Mouse (Mus musculus) midbrain, embryonic 16.5 days (tissue): Measurements from ENCODE around the gene St6galnac4. TPM values are rescaled to one million over a fixed set of nuclear protein-coding genes. Genes with fewer than 3 reads are reported as not detected.

Source experiments
- ATAC-seq: fragments of 200-750 bp; cut with Nextera tagmentation; 2 replicates; pipeline ENCODE4 v1.8.0; 2017; ENCODE audit warnings: moderate TSS enrichment
- H3K27ac ChIP-seq: fragments of 300-500 bp; sonication (generic); 2 replicates; pipeline ENCODE4 v1.5.1; 2014; ENCODE audit warnings: mild to moderate bottlenecking, low read length, mixed read lengths
- H3K27me3 ChIP-seq: fragments of 300-500 bp; sonication (generic); 2 replicates; pipeline ENCODE4 v1.6.1; 2014; ENCODE audit warnings: low read depth, low read length, mixed read lengths; ENCODE audit not compliant: control insufficient read depth, insufficient read depth
- H3K36me3 ChIP-seq: fragments of 300-500 bp; sonication (generic); 2 replicates; pipeline ENCODE4 v1.6.1; 2014; ENCODE audit warnings: mild to moderate bottlenecking, low read length, moderate library complexity, mixed read lengths; ENCODE audit not compliant: control insufficient read depth, insufficient read depth
- H3K4me1 ChIP-seq: fragments of 300-500 bp; sonication (generic); 2 replicates; pipeline ENCODE4 v1.6.1; 2014; ENCODE audit warnings: mild to moderate bottlenecking, low read length, mixed read lengths; ENCODE audit not compliant: control insufficient read depth, insufficient read depth
- H3K4me2 ChIP-seq: fragments of 300-500 bp; sonication (generic); 2 replicates; pipeline ENCODE4 v1.6.1; 2014; ENCODE audit warnings: mild to moderate bottlenecking, low read length, mixed read lengths
- H3K4me3 ChIP-seq: fragments of 300-500 bp; sonication (generic); 2 replicates; pipeline ENCODE4 v1.5.1; 2014; ENCODE audit warnings: low read depth, mild to moderate bottlenecking, low read length, moderate library complexity, mixed read lengths
- H3K9ac ChIP-seq: fragments of 300-500 bp; sonication (generic); 2 replicates; pipeline ENCODE4 v1.6.1; 2014; ENCODE audit warnings: low read depth, low read length, mixed read lengths
- H3K9me3 ChIP-seq: fragments of 300-500 bp; sonication (generic); replicated peaks from 2 replicates; pipeline ENCODE4 v1.6.1; 2014; ENCODE audit warnings: mild to moderate bottlenecking, low read length, mixed read lengths; ENCODE audit not compliant: control insufficient read depth, poor library complexity, severe bottlenecking
- WGBS: fragments of 180-500 bp; shearing (Covaris S2); extraction: QIAGEN DNeasy Blood & Tissue Kit; methylation state at CpG from one replicate; pipeline ENCODE4 v1.1.7; 2014; 5-methylcytosine and 5-hydroxymethylcytosine counted together
- polyA plus RNA-seq: library from polyadenylated mRNA; unstranded; fragments of >200 nt; fragmentation: Nextera tagmentation; extraction: Ambion mirVana; gene quantifications from 2 replicates; pipeline ENCODE4 v1.2.1, GENCODE M21; 2015

St6galnac4 gene
- polyA plus RNA-seq, 1 experiment from 2014 or later, result 39.0 TPM

DNA sequence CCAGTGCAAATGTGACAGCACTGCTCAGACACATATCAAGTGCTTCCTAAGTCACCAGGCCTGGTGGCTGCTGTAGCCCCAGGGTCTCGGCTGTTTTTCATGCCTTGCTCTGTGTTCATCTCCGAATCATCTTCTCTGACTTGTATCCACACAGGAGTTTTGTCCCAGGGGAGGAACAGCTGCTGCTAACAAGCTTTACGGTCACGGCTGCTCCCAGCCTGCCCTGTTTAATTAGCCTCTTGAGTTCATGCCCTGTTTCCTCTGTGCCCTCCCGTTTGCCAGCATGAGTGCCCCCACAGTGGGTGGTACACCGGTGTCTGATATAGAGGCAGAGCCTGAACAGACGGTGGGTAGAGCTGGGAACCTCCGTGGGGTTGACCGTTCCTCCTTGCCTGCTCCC lies 31.2 kb downstream of the St6galnac4 start:
- Histone ChIP-seq H3K4me2 (no peak overlapping the region), H3K9me3 (0 out of 2 replicates have a peak, but pooled peaks cover 3% of the 10 kb centered on the region), H3K4me3 (no peak overlapping the region), H3K27ac (no peak overlapping the region), H3K36me3 (peaks cover 2% of the 10 kb centered on the region; the same call in 1 of the 2 replicates), H3K4me1 (peaks cover 6% of the 10 kb centered on the region; the same call in 1 of the 2 replicates), H3K27me3 (no peaks in the 10 kb centered on the region), H3K9ac (no peak overlapping the region)
- 0 out of 2 replicates have a peak, but pooled peaks have one; percentile 37 for ATAC-seq
- WGBS, result 48% methylated on average over 9 of the region's 9 CpGs

DNA sequence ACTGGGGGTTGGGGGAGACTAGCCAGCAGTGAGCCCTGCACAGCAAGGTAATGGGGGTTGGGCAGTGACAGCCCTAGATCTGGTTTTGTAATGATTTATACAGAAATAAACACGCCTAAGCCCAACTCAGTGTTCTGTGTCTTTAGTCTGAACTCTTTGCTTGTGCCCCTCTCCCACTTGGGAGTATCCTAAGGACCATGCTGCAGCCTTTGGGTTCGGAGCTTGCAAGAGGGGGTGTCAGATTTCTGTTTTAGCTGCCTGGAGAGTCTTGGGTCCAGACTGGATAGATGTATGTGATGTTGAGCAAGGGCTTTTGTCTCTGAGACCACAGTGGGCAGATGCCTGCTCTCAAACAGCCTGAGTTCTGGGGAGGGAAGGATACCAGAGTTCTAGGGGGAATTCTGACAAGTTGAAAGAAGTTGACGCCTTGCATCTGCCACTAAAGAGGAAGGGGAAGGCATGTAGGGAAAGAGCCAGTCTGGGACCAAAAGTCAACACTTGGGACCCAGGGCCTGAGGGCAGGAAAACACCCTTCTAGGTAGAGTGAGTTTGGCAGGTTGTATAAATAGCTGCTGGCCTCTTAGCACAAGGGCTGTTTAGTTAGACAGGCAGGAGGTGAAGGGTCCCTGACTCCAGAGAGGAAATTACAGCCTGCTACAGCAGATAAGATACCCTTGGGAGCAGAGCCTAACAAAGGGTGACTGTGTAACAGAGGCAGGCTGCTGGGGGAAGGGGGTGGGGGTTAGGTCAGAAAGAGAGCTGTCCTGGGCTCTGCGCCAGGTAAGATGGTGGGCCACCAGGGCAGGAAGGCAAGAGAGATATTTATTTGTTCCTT lies 34.0 kb downstream of the St6galnac4 start:
- H3K4me1 ChIP-seq, result peaks cover 15% of the 10 kb centered on the region
- WGBS, result 43% methylated on average over 4 of the region's 4 CpGs
- peaks cover 2% of the 10 kb centered on the region; the same call in 1 of the 2 replicates for H3K36me3 ChIP-seq
- ATAC-seq, result no peak
- H3K9me3 ChIP-seq, result 0 out of 2 replicates have a peak, but pooled peaks cover 3% of the 10 kb centered on the region
- no peaks in the 10 kb centered on the region for H3K27me3 ChIP-seq
- no peak overlapping the region for H3K9ac ChIP-seq
- H3K27ac ChIP-seq, result no peak overlapping the region; the same call in 1 of the 2 replicates
- H3K4me2 ChIP-seq, result no peak overlapping the region
- no peak overlapping the region for H3K4me3 ChIP-seq

DNA sequence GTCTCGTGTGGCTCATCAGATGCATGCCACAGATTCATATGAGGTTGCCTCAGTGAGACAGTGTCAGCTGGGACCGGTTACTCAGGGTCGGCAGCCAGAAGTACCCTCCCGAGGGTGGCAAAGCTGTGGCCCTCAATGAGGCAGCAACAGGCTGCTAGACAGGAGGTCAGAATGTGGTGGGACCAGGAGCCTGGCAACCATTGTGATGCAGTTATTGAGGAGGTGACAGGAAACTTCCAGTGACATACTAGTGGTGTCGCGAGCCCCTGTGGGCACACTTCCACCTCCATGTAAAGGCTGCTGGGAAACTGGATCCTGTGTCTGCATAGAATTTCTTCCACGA lies 34.6 kb downstream of the St6galnac4 start, which contains the start of gene Ak1:
Gene Ak1, plus strand, starts transcription at position 242 of the 343 bp plus-strand sequence.
- ATAC-seq, result no peak
- Histone ChIP-seq H3K27me3 (no peaks in the 10 kb centered on the region), H3K4me1 (peaks cover 21% of the 10 kb centered on the region), H3K36me3 (peaks cover 2% of the 10 kb centered on the region; the same call in 1 of the 2 replicates), H3K27ac (no peak within 1 kb of the TSS; the same call in 1 of the 2 replicates), H3K9ac (no peak within 1 kb of the TSS), H3K9me3 (0 out of 2 replicates have a peak, but pooled peaks cover 3% of the 10 kb centered on the region), H3K4me3 (no peak within 1 kb of the TSS), H3K4me2 (no peak within 1 kb of the TSS)
- WGBS, result 40% methylated on average over 7 of the region's 7 CpGs

DNA sequence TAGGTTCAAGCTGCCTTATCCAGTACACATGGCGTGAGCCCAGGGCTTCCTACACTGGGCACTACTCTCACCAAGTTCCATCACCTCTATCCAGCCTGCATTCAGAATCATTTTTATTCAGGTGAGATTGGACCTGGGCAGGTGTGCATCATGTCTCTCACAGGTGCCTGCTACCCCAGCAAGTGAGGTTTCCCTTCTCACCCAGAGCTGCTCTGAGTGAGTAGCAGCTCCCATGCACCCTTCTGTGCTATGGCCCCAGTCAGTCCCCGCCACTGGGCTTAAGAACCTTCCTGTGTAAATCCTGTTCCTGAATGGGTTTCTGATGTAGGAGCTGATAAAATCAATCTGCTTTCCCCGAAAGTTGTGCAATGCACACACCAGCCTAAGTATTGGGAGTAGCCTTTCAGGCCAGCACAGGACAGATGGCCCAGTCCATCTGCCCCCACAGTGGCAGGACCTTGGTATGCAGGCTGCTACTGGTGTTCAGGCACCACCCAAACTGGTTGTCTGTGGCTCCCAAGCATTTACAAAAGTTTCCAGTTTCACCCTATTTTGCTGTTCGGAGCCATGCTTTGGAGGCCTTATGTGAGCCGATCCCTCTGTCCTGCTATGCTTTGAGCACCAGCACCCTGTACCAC lies 37.3 kb downstream of the St6galnac4 start:
- Histone ChIP-seq H3K4me1 (peaks cover 48% of the 10 kb centered on the region), H3K9ac (no peak overlapping the region), H3K4me2 (no peak overlapping the region), H3K36me3 (no peaks in the 10 kb centered on the region), H3K27ac (no peak overlapping the region), H3K9me3 (no peaks in the 10 kb centered on the region), H3K27me3 (no peaks in the 10 kb centered on the region), H3K4me3 (no peak overlapping the region)
- no peak for ATAC-seq
- 78% methylated on average over 5 of the region's 5 CpGs for WGBS

DNA sequence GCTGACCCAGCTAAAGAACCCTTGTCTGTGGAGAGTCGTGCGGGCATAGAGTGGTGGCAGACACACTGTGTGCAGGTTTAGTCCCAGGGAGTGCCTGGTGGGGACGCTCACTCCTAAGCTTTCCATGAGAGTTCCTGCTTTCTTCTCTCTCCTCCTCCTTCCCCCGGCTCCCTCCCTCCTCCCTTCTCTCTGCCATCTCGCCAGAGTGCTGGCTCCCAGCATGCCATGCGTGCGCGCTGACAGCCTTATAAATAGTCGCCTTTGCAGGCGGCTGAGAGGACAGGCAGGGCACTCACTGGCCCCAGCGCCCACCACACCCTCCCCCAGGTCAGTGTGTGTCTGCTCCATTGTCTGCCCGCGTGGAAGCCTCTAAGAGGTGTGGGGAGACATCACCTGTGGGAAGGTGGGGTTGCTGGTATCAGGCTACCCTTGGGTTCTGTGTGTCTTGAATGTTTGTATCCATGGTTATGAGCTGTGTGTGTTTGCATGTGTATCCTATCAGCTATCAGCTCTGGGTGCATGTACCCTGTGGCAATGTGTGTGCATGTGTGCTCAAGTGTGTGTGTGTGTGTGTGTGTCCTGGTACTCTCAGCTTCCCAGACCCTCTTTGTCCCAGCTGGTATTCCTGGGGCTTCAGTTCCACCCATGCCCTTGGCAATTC lies 38.4 kb downstream of the St6galnac4 start:
- Histone ChIP-seq H3K4me2 (peak overlapping the region; percentile 74), H3K27me3 (no peaks in the 10 kb centered on the region), H3K36me3 (no peaks in the 10 kb centered on the region), H3K4me1 (peaks cover 53% of the 10 kb centered on the region), H3K9ac (peak overlapping the region; percentile 74), H3K9me3 (no peaks in the 10 kb centered on the region), H3K4me3 (peak overlapping the region; percentile 45), H3K27ac (peak overlapping the region; percentile 91)
- WGBS, result 4% methylated on average over 13 of the region's 13 CpGs
- ATAC-seq, result peak; percentile 60

DNA sequence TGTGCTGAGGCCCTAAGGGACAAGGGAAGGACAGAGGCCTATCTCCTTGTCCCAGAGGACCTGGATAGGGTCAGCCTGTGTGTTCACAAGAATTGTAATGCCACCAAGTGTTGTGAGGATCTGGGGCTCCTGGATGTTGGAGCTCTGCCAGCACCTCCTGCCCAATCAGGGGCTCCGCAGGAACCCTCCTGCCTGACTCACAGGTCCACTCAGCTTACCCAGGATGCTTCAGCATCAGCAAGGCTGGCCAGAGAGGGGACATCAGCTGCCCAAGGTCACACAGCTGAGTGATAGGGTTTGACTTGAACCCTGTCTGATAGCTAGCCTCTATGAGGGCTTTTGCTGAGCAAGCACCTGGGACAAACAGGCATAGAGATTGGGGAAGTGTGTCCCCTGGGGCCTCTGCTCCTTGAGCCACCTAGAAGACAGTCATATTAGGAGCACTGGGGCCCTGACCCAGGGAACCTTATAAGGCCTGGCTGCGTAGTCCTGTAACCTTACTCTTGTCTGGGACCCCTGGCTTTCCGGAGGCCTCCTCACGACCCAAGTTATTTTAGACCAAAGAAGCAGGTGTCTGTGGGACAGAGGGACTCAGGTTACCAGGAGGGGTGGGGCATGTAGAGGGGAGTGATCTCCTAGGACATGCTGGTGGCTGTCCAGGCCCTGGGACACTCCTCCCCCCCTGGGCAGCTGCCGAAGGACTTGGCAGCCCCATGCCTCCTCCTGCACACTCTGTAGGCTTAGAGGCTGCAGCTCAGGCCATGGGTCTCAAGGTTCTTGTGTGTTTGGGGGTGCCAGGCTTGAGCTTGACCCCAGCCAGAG lies 39.2 kb downstream of the St6galnac4 start:
- peaks cover 49% of the 10 kb centered on the region for H3K4me1 ChIP-seq
- 66% methylated on average over 5 of the region's 5 CpGs for WGBS

DNA sequence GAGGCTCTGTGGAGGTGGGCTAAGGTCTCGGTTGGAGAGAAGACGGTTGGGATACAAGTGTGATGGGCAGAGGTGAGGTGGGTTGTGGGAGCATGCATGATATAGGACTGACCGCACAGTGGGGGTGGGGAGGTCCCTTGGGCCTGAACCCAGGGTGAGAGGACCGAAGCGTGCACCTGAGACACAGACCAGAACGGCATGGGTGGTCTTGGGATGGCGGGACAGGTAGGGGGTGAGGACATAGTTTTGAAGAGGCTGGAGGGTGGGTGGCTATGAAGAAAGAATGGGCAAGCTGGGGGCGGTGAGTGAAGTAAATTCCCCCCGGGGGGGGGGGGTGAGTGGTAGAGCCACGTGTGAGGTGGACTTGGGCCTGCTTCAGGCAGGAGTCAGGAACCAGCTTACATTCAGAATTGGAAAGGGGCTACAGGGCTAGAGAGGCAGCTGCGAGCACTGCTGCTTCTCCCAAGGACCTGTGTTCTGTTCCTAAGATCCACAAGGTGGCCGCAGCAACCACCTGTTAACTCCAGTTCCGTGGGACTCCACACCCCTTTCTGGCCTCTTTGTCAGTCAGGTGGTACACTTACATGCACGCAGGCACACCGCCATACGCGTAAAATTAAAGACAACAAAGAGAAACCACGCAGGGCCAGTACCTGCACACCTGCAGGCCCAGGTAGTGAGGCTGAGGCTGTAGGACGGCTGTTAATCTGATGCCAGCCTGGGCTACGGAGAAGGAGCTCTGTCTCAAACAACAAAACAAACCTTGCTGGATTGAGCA lies 40.6 kb downstream of the St6galnac4 start:
- ATAC-seq, result no peak
- no peaks in the 10 kb centered on the region for H3K9me3 ChIP-seq
- 0 out of 2 replicates have a peak overlapping the region, but pooled peaks have one; percentile 5 for H3K4me2 ChIP-seq
- H3K36me3 ChIP-seq, result no peaks in the 10 kb centered on the region
- peaks cover 47% of the 10 kb centered on the region for H3K4me1 ChIP-seq
- H3K27ac ChIP-seq, result no peak overlapping the region
- WGBS, result 74% methylated on average over 19 of the region's 20 CpGs
- no peaks in the 10 kb centered on the region for H3K27me3 ChIP-seq
- peak overlapping the region; percentile 47; the same call in 1 of the 2 replicates for H3K9ac ChIP-seq
- no peak overlapping the region for H3K4me3 ChIP-seq

More for the DNA sequence above, 39.2 kb downstream of the St6galnac4 start:
- Histone ChIP-seq H3K9me3 (no peaks in the 10 kb centered on the region), H3K36me3 (no peaks in the 10 kb centered on the region), H3K4me2 (peak overlapping the region; percentile 74), H3K4me3 (peak overlapping the region; percentile 45), H3K9ac (peak overlapping the region; percentile 74), H3K27me3 (no peaks in the 10 kb centered on the region), H3K27ac (peak overlapping the region; percentile 91)
- ATAC-seq, result peak; percentile 1
